Mouse (Mus musculus): ENCODE measurements around the gene D3Ertd751e.
A peak's percentile ranks its signal among the peaks of the same experiment; 100 is the strongest.

Gene D3Ertd751e

DNA sequence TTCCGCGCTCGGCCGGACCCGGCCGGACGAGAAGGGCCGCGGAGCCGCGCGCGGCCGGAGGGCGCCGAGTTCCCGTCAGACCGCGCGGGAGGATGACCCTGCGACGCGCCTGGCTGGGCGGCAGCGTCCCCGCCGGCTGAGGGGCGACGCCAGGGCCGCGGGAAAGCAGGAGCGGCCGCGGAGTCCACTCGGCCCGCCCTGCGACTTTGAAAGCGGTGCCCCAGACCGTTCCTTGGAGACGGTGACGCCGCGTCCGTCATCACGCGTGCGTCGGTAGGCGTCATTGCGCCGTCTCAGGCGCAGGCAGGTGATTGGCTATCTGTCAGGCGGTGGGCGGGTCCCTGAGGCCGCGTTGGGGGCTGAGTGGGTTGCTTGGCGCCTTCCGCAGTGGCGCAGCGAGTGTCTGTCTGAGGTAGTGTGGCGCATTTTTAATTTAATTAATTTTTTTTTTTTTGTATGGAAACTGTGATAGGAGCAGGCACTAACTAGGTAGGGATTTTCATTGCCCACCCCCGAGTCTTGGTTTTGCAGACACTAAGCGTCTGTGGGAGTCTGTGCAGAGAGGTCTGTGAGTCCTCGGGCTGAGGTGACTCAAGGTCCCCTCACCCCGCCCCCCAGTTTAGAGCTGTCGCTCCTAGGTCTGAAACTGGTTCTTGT lies at the start of gene D3Ertd751e, which contains the start of gene Sclt1:
Gene D3Ertd751e, plus strand, starts transcription at position 334 of the 657 bp plus-strand sequence.
Gene Sclt1, minus strand, starts transcription at position 237 of the 657 bp plus-strand sequence.
- peak; percentile 97 for DNase-seq

- no peak for DNase-seq
Measured at GRCm38 (mm10) chr3:41695681-41696080, 46.7 kb upstream of the D3Ertd751e start.

- DNase-seq = peak in 1 of 2 experiments; percentile 3
Measured at GRCm38 (mm10) chr3:41741601-41742277, 672 bp upstream of the D3Ertd751e start.

DNA sequence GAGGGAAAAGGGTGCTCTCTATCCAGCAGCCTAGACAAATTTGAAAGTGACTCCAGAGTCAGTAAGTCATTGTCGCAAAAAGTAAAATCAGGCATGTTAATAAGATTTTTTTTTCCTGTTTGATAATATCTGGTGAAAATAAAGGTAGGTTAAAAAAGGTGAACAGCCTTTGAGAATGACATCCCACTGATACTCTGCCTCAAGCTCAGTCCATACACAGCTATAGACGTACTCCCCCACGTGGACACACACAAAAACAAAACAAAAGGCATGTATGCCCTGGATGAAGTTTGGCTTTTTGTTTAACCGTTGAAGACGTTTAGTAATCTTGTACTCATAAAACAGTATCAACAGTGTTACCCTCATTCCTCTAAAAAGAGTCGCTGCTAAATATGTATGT lies 1.0 kb downstream of the D3Ertd751e start:
- DNase-seq = peak; percentile 3 to 16

GRCm38 (mm10) chr3:41754556-41754955 lies 12.1 kb downstream of the D3Ertd751e start:
- no peak for DNase-seq

DNA sequence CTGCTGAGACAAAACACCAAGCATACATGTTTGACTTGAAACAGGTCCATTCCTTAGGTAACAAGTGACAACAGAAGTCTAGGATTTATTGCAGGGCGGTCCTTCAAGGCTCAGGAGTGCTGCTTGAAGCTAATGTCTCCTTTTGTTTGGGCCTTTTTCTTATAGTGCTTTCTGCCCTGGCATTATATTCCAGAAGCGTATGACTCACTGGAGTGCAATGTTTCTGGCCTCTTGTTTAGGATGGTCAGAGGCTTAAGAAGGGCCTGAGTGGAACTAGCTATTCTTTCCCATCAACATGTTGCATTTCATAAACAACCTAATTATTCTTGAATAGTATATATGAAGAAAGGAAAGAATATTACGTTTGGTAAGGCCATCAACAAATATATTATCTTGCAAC lies 19.7 kb downstream of the D3Ertd751e start:
- DNase-seq = no peak

- no peak for DNase-seq
Measured at GRCm38 (mm10) chr3:41812447-41812846, 70.0 kb downstream of the D3Ertd751e start.
